Mouse (Mus musculus) erythroblast, embryonic 14.5 days (primary cell): ENCODE results near the gene Gm4131.

Experiments
- GATA1 ChIP-seq: IDR thresholded peaks from 2 replicates; pipeline ENCODE4 v1.6.1; 2012; ENCODE audit warnings: low read length, inconsistent platforms, mixed read lengths
- TAL1 ChIP-seq: IDR thresholded peaks from 3 replicates; pipeline ENCODE4 v1.6.1; 2012; ENCODE audit warnings: low read length, inconsistent platforms, mixed read lengths

DNA sequence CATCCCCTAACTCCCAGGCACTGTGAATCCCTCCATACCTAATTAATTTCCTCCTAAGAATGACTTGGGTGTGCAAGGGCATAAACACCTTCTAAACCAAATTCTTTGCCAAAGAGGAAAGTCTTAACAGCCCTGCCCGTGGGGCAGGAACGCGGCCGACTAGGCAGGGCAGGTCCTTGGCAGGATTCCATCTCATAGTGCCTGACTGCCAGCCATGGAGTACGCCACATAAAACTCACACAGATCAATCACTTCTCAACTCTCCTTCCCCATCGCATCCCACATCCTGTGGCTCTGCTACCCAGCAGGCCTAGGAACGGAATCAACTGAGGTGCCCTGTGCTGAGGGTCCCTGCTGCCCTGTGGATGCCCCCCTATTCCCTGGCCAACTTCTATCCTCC lies 3.0 kb downstream of the Gm4131 start:
- TF ChIP-seq TAL1, result no peak
- TF ChIP-seq GATA1, result no peak
